Mouse (Mus musculus) effector memory CD4-positive, alpha-beta T cell, adult 5 months (primary cell): ENCODE measurements around the gene Mpeg1. TPM values are rescaled to one million over a fixed set of nuclear protein-coding genes. Genes with fewer than 3 reads are reported as not detected.

ENCODE experiments used
- polyA plus RNA-seq: library from polyadenylated mRNA; unstranded; fragments of 100-300 nt; shearing (Covaris generic); gene quantifications from one replicate; pipeline ENCODE4 v1.2.1, GENCODE M21; 2017

The Mpeg1 gene
- 0.29 TPM for polyA plus RNA-seq

GRCm38 (mm10) chr19:12460282-12461249 is at the start of gene Mpeg1:
TSS of gene Mpeg1 (plus strand) at chr19:12460779.

GRCm38 (mm10) chr19:12417361-12417760 is 43.2 kb upstream of the Mpeg1 start, which contains the start of gene Olfr1441:
TSS of gene Olfr1441 (plus strand) at chr19:12417433.

GRCm38 (mm10) chr19:12427605-12428004 is 33.0 kb upstream of the Mpeg1 start, which contains the start of gene Pfpl:
TSS of gene Pfpl (plus strand) at chr19:12427905.

GRCm38 (mm10) chr19:12501370-12502347 is 41.1 kb downstream of the Mpeg1 start, which contains the start of gene Dtx4:
TSS of gene Dtx4 (minus strand) at chr19:12501454.

Other genes starting within 250 kb of the Mpeg1 start
- gene Olfr1432, start 228.2 kb upstream of the Mpeg1 start, polyA plus RNA-seq: not detected
- not detected for gene Olfr262, start 219.1 kb upstream of the Mpeg1 start, polyA plus RNA-seq
- not detected for gene Olfr235, start 199.7 kb upstream of the Mpeg1 start, polyA plus RNA-seq
- not detected for gene Olfr1434, start 180.9 kb upstream of the Mpeg1 start, polyA plus RNA-seq
- gene Olfr1436, start 161.6 kb upstream of the Mpeg1 start, polyA plus RNA-seq: not detected
- not detected for gene Olfr1437, start 135.7 kb upstream of the Mpeg1 start, polyA plus RNA-seq
- gene Olfr1438-ps1, start 124.9 kb upstream of the Mpeg1 start, polyA plus RNA-seq: not detected
- gene Olfr1440, start 73.5 kb upstream of the Mpeg1 start, polyA plus RNA-seq: not detected
- gene Olfr1441, start 43.3 kb upstream of the Mpeg1 start, polyA plus RNA-seq: not detected
- 0.09 TPM for gene Pfpl, start 32.9 kb upstream of the Mpeg1 start, polyA plus RNA-seq
- 34.0 TPM for gene Dtx4, start 40.7 kb downstream of the Mpeg1 start, polyA plus RNA-seq
- 23.3 TPM for gene Fam111a, start 85.0 kb downstream of the Mpeg1 start, polyA plus RNA-seq
- not detected for gene Gm4952, start 139.2 kb downstream of the Mpeg1 start, polyA plus RNA-seq
- gene Glyat, start 172.5 kb downstream of the Mpeg1 start, polyA plus RNA-seq: not detected
- gene Olfr1442, start 209.7 kb downstream of the Mpeg1 start, polyA plus RNA-seq: not detected
- not detected for gene Olfr1443, start 217.3 kb downstream of the Mpeg1 start, polyA plus RNA-seq
- not detected for gene Keg1, start 235.0 kb downstream of the Mpeg1 start, polyA plus RNA-seq